Mouse (Mus musculus) midbrain, embryonic 16.5 days (tissue): ENCODE data around the gene Iqsec1. TPM values are rescaled to one million over a fixed set of nuclear protein-coding genes. Genes with fewer than 3 reads are reported as not detected.

Experiments
- ATAC-seq: fragments of 200-750 bp; cut with Nextera tagmentation; 2 replicates; pipeline ENCODE4 v1.8.0; 2017; ENCODE audit warnings: moderate TSS enrichment
- H3K27ac ChIP-seq: fragments of 300-500 bp; sonication (generic); 2 replicates; pipeline ENCODE4 v1.5.1; 2014; ENCODE audit warnings: mild to moderate bottlenecking, low read length, mixed read lengths
- H3K27me3 ChIP-seq: fragments of 300-500 bp; sonication (generic); 2 replicates; pipeline ENCODE4 v1.6.1; 2014; ENCODE audit warnings: low read depth, low read length, mixed read lengths; ENCODE audit not compliant: control insufficient read depth, insufficient read depth
- H3K36me3 ChIP-seq: fragments of 300-500 bp; sonication (generic); 2 replicates; pipeline ENCODE4 v1.6.1; 2014; ENCODE audit warnings: mild to moderate bottlenecking, low read length, moderate library complexity, mixed read lengths; ENCODE audit not compliant: control insufficient read depth, insufficient read depth
- H3K4me1 ChIP-seq: fragments of 300-500 bp; sonication (generic); 2 replicates; pipeline ENCODE4 v1.6.1; 2014; ENCODE audit warnings: mild to moderate bottlenecking, low read length, mixed read lengths; ENCODE audit not compliant: control insufficient read depth, insufficient read depth
- H3K4me2 ChIP-seq: fragments of 300-500 bp; sonication (generic); 2 replicates; pipeline ENCODE4 v1.6.1; 2014; ENCODE audit warnings: mild to moderate bottlenecking, low read length, mixed read lengths
- H3K4me3 ChIP-seq: fragments of 300-500 bp; sonication (generic); 2 replicates; pipeline ENCODE4 v1.5.1; 2014; ENCODE audit warnings: low read depth, mild to moderate bottlenecking, low read length, moderate library complexity, mixed read lengths
- H3K9ac ChIP-seq: fragments of 300-500 bp; sonication (generic); 2 replicates; pipeline ENCODE4 v1.6.1; 2014; ENCODE audit warnings: low read depth, low read length, mixed read lengths
- H3K9me3 ChIP-seq: fragments of 300-500 bp; sonication (generic); replicated peaks from 2 replicates; pipeline ENCODE4 v1.6.1; 2014; ENCODE audit warnings: mild to moderate bottlenecking, low read length, mixed read lengths; ENCODE audit not compliant: control insufficient read depth, poor library complexity, severe bottlenecking
- WGBS: fragments of 180-500 bp; shearing (Covaris S2); extraction: QIAGEN DNeasy Blood & Tissue Kit; methylation state at CpG from one replicate; pipeline ENCODE4 v1.1.7; 2014; 5-methylcytosine and 5-hydroxymethylcytosine counted together
- polyA plus RNA-seq: library from polyadenylated mRNA; unstranded; fragments of >200 nt; fragmentation: Nextera tagmentation; extraction: Ambion mirVana; gene quantifications from 2 replicates; pipeline ENCODE4 v1.2.1, GENCODE M21; 2015

Gene Iqsec1
- polyA plus RNA-seq, 1 experiment from 2014 or later, result 25.6 TPM

DNA sequence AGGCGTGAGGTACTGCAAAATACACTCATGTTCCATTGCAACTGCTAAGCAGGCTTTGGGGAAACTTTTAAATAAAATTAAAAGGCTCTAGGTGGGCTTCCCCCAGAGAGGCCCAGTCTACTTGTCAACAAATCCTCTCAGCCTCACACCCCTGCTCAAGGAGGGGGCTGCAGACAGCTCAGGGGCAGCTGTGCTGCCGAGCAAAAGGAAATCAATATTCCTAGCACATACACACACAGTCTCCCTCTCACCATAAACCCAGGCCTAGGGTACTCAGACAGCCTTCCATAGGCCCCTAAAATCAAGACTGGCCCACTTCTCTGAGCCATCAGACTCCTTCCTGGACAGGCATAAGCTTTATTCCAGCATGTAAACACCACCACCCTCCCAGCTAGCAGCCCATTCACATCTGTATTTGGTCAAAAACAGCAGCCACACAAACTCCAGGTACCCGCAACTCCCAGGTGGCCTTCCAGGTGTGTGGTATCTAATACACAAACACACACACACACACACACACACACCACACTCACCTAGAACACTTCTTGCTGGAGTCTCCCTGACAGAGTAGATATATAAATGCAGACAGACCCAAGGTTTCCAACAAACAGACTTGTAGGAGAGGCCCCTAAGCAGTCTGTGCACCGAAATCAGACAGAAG lies 273.1 kb downstream of the Iqsec1 start:
- WGBS, result 53% methylated on average over 4 of the region's 4 CpGs
- peaks cover 53% of the 10 kb centered on the region for H3K4me1 ChIP-seq
- peak; percentile 34; the same call in 1 of the 2 replicates for ATAC-seq
- H3K9ac ChIP-seq, result peak overlapping the region; percentile 63; the same call in 1 of the 2 replicates
- peak overlapping the region; percentile 49 for H3K4me3 ChIP-seq
- no peaks in the 10 kb centered on the region for H3K36me3 ChIP-seq
- no peaks in the 10 kb centered on the region for H3K27me3 ChIP-seq
- H3K4me2 ChIP-seq, result peak overlapping the region; percentile 80
- H3K27ac ChIP-seq, result no peak overlapping the region
- no peaks in the 10 kb centered on the region for H3K9me3 ChIP-seq

DNA sequence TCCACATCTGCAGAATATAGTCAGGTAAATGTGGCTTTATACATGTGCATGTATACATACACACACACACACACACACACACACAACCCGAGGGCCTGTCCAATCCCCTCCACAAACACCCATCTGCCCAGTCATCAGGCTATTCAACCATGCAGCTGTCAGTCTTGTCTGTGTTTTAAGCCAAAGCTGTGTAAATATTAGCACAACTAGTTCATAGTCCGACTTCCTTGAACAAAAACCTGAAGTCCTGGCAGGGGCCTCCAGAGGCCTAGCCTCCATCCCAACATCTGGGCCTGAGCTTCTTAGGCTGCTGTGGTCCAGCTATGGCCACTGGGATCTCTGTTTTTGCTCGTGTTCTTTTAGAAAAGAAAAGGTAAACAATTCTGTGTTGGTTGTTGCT lies 274.8 kb downstream of the Iqsec1 start:
- Histone ChIP-seq H3K27ac (no peak overlapping the region), H3K9me3 (no peaks in the 10 kb centered on the region), H3K9ac (no peak overlapping the region), H3K27me3 (no peaks in the 10 kb centered on the region), H3K4me1 (peaks cover 53% of the 10 kb centered on the region), H3K4me2 (no peak overlapping the region), H3K4me3 (no peak overlapping the region), H3K36me3 (no peaks in the 10 kb centered on the region)
- 54% methylated on average over 3 of the region's 3 CpGs for WGBS
- ATAC-seq, result no peak

DNA sequence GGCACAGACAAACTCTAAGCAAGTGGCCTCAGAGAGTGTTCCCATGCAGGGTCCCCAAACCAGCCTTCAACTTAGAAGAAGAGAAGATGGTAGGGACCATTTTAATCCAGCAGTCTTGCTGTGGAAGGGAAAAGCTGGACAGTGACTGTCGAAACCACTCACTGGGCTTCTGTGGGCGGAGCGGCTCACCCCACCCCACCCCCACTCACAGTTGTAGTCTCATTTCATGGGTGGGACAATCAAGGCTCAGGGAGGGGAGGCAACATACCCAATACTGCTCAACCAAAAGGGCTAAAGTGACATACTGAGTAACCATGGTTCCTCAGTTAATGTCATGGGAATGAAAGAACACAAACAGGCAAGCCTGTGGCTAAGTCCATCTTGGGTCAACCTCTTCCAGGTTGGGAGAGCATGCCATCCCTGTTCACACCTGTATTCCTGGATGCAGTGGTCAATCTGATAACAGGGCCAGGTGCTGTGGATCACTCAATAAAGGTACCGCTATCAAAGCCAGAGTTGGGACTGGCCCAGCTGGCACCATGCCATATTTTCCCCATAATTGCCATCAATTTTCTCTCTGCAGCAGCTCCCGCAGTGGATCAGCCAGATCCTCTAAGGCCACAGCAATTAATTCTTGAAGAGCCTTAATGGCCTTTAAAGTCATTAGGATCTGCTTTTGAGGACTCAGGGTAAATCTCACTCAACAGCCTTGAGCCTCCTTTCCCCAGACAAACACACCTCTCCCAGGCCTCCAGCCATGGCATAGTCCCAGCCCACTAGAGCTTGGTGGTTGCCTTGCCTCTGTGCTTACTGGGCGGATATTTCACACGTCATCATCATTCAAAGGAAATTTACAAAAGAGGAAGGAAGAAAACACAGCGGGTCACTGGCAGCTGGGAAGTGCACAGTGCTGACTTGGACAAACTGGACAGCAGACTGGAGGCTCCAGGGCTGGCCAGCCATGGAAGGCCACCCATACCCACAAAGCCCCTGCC lies 275.7 kb downstream of the Iqsec1 start:
- no peak overlapping the region for H3K4me2 ChIP-seq
- no peak for ATAC-seq
- peaks cover 53% of the 10 kb centered on the region for H3K4me1 ChIP-seq
- no peaks in the 10 kb centered on the region for H3K27me3 ChIP-seq
- no peak overlapping the region for H3K4me3 ChIP-seq
- H3K9ac ChIP-seq, result no peak overlapping the region
- 51% methylated on average over 8 of the region's 8 CpGs for WGBS
- no peaks in the 10 kb centered on the region for H3K9me3 ChIP-seq
- no peaks in the 10 kb centered on the region for H3K36me3 ChIP-seq
- peak overlapping the region; percentile 28 for H3K27ac ChIP-seq

DNA sequence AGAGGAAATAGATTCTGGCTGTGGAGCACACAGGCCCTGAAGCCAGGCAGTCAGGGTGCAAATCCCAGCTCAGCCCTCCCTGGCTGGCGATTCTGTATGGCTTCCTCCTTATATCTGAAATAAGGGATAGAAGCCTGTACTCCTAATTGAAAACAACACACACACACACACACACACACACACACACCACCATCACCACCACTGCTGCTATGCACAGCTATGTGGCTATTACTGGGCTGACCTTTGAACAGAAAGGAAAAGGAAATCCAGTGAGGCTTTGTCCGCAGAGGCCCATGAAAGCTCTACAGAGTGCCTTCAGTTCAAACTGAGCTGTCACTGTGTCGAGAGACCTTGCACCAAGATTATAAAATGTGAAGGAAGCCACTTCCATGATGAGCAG lies 276.4 kb downstream of the Iqsec1 start:
- ATAC-seq, result no peak
- Histone ChIP-seq H3K4me1 (peaks cover 54% of the 10 kb centered on the region), H3K4me3 (no peak overlapping the region), H3K9me3 (no peaks in the 10 kb centered on the region), H3K4me2 (no peak overlapping the region), H3K27ac (peak overlapping the region; percentile 23; the same call in 1 of the 2 replicates), H3K36me3 (no peaks in the 10 kb centered on the region), H3K9ac (no peak overlapping the region), H3K27me3 (no peaks in the 10 kb centered on the region)
- 30% methylated on average over 3 of the region's 3 CpGs for WGBS

DNA sequence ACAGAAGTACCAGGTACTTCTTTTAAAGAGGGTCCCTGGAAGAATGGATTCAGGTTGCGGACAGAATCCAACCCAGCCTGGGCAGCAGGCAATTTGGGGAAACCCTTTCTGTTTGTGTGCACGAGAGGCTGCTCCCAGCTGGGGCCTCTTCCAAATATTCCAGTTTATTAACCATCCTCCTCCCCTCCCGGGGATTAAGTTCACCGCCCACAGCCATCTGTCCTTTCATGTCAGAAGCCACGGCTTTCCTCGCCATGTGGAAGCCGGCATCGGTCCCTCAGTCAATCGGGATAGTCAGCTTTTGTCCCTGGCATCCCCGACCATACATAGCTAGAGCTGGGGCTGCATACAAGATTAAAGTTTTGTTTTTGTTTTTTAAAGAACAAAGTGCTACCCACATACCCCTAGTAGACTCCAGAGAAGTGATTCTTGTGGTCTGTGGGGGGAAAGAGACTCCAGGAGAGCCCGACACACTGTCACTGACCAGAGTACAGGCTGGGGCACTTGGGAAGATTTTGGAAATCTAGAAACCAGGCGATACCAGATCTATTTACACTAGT lies 276.9 kb downstream of the Iqsec1 start:
- 16% methylated on average over 12 of the region's 12 CpGs for WGBS
- no peaks in the 10 kb centered on the region for H3K9me3 ChIP-seq
- H3K4me3 ChIP-seq, result no peak overlapping the region
- H3K9ac ChIP-seq, result no peak overlapping the region
- no peaks in the 10 kb centered on the region for H3K27me3 ChIP-seq
- H3K4me1 ChIP-seq, result peaks cover 53% of the 10 kb centered on the region
- no peak overlapping the region for H3K27ac ChIP-seq
- no peak for ATAC-seq
- no peak overlapping the region for H3K4me2 ChIP-seq
- H3K36me3 ChIP-seq, result no peaks in the 10 kb centered on the region

DNA sequence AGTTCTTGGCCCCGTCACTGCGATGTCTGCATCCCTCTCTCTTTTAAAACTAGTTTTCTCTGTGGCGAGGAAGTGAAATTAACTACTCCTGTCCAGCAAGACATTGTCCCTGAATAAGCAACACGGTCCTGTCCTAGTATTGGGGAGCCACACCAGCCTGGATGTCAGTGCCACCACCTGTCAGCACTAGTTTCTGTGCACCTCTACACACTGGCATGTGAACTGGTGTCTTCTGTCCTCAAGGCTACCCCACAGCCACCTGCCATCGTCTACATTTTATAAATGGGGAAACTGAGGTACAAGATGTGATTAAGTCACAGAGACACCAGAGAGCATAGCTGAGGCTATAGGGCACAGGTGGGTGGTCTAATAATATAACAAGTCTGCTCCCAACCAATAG lies 277.7 kb downstream of the Iqsec1 start:
- 92% methylated on average over 5 of the region's 5 CpGs for WGBS
- H3K4me3 ChIP-seq, result no peak overlapping the region
- H3K27ac ChIP-seq, result no peak overlapping the region
- no peak overlapping the region for H3K4me2 ChIP-seq
- H3K9me3 ChIP-seq, result no peaks in the 10 kb centered on the region
- H3K9ac ChIP-seq, result no peak overlapping the region
- no peaks in the 10 kb centered on the region for H3K27me3 ChIP-seq
- peaks cover 45% of the 10 kb centered on the region for H3K4me1 ChIP-seq
- no peaks in the 10 kb centered on the region for H3K36me3 ChIP-seq
- ATAC-seq, result no peak

DNA sequence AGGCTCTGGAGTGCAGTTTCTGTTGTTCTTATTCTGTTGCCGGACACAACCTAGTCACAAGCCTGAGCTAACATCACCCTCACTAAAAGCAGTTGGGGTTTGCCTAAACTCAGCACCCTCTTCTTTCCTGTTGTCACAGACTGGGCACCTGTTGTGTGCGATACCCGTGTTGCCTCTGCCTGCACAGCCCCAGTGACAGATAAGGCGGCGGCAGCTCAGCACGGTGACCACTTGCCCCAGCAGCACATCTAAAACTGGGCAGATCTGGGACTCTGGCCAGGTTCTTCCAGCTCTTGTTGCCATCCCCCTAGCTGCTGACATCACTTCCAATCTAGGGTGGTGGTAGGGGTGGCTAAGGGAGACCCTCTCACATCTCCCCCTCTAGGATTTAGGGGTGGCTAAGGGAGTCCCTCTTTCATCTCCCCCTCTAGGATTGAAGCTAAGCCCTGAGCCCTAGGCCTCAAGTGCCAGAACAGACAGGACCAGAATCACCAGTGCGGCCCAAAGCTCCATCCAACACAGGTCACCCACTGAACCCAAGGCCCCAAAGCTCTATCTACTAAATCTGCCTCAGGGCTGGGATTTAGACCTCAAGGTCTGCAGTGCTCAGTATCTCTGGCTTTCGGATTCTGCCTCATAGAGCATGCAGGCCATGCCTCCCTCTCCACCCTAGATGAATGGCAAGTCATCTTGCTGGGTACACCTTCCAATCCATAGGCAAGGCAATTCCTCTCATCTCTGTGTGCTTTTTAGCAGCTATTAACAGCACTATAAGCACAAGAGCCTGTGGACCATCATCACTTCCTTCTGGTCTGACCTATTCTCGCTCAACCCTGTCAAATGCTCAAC lies 278.3 kb downstream of the Iqsec1 start:
- no peak overlapping the region for H3K4me3 ChIP-seq
- H3K36me3 ChIP-seq, result no peaks in the 10 kb centered on the region
- no peak overlapping the region for H3K9ac ChIP-seq
- H3K27me3 ChIP-seq, result no peaks in the 10 kb centered on the region
- no peak overlapping the region for H3K27ac ChIP-seq
- no peak overlapping the region for H3K4me2 ChIP-seq
- H3K4me1 ChIP-seq, result peaks cover 39% of the 10 kb centered on the region
- no peak for ATAC-seq
- WGBS, result 87% methylated on average over 9 of the region's 9 CpGs
- H3K9me3 ChIP-seq, result no peaks in the 10 kb centered on the region

DNA sequence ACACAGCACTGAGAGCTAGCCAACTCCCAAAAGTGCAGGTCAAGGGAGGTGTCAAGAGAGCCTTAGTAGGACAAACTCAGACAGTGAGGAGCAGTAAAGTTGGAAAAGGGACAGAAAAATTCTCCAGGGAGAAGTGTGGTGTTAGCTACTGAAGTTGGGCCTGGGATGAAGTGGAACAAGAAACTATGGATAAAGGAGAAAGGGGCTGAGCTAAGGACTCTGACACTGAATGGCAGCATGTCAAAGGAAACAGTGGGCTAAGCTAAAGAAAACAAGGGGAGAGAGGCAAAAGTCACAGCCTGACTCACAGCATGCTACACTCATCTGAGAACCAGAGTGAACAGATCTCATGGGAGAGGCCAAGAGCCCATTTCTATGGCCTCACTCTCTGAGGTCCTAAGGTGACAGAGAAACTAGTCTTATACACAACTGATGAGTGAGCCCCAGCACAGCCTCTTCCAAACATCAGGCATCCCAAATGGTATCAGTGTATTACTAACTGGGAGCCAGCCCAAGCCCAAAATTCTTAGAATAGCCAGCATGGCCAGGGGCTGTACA lies 280.3 kb downstream of the Iqsec1 start:
- Histone ChIP-seq H3K4me1 (peaks cover 39% of the 10 kb centered on the region), H3K27me3 (no peaks in the 10 kb centered on the region), H3K9me3 (no peaks in the 10 kb centered on the region), H3K4me2 (no peak overlapping the region), H3K4me3 (no peak overlapping the region), H3K27ac (no peak overlapping the region), H3K9ac (no peak overlapping the region), H3K36me3 (no peaks in the 10 kb centered on the region)
- no peak for ATAC-seq
